Mouse (Mus musculus) embryo, embryonic 11.5 days (tissue): ENCODE measurements around the gene Spic.

Experiments used
- DNase-seq: peaks from one replicate; pipeline ENCODE4 v3.0.0-alpha.2; 2012; ENCODE audit warnings: low read depth, low spot score

The Spic gene

GRCm38 (mm10) chr10:88645448-88645847, 39.4 kb downstream of the Spic start:
- no peak for DNase-seq

GRCm38 (mm10) chr10:88631330-88631953, 53.4 kb downstream of the Spic start:
- DNase-seq = no peak

- no peak for DNase-seq
Observed at GRCm38 (mm10) chr10:88630663-88631329, 54.0 kb downstream of the Spic start.

GRCm38 (mm10) chr10:88627052-88627451, 57.8 kb downstream of the Spic start:
- no peak for DNase-seq

- DNase-seq = no peak
Observed at GRCm38 (mm10) chr10:88626176-88626575, 58.6 kb downstream of the Spic start.
